Mouse (Mus musculus): ENCODE measurements at regions not wholly inside any gene's neighbourhood (a gene's known extent, or its start where the extent isn't known, plus 50 kb on each side); places are given as distances from the start of the nearest gene placed in this dataset.

GRCm38 (mm10) chr12:12518490-12519070 lies 256.6 kb downstream of the Fam49a start:
- no peak overlapping the region for H3K27ac ChIP-seq (ENCODE audit: control insufficient read depth, insufficient read depth, low read depth, low read length)
- no peaks in the 10 kb centered on the region for H3K4me1 ChIP-seq (ENCODE audit: control insufficient read depth, insufficient read depth, low read length)
- no peaks in the 10 kb centered on the region for H3K36me3 ChIP-seq (ENCODE audit: control insufficient read depth, insufficient read depth, low read length)
- TF ChIP-seq POLR2A (IDR thresholded peaks at IDR 0.05; ENCODE audit: control insufficient read depth, low read depth, low read length): no peak
- TF ChIP-seq CTCF (IDR thresholded peaks at IDR 0.05; ENCODE audit: control insufficient read depth, insufficient read depth, insufficient replicate concordance, low read depth, low read length): no peak
- no peak overlapping the region for H3K4me3 ChIP-seq (ENCODE audit: control insufficient read depth, low read depth, low read length)
- no peaks in the 10 kb centered on the region for H3K27me3 ChIP-seq (ENCODE audit: control insufficient read depth, insufficient read depth, low read length)

GRCm38 (mm10) chr12:12517020-12517419 lies 255.1 kb downstream of the Fam49a start:
- no peak for TF ChIP-seq POLR2A (IDR thresholded peaks at IDR 0.05; ENCODE audit: control insufficient read depth, low read depth, low read length)
- no peak for TF ChIP-seq CTCF (IDR thresholded peaks at IDR 0.05; ENCODE audit: control insufficient read depth, insufficient read depth, insufficient replicate concordance, low read depth, low read length)

DNA sequence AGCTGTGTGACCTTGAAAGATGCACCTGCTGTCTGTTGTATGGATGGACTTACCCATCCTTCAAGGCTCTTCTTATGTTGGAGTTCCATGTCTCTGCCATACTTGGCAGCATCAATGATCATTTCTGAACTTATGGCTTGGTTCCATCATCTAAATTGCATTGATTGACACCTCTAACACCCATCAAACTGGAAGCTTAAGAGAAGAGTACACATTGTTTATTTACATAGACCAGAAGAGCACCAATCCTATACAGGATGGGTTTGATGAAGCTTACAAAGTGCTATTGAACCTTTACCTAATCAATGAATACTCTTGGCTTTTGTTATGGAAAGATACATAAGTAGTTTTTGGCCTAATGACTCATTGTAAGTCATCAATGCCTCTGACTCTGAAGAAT lies 248.8 kb downstream of the Fam49a start:
- TF ChIP-seq CTCF (IDR thresholded peaks at IDR 0.05; ENCODE audit: control insufficient read depth, insufficient read depth, insufficient replicate concordance, low read depth, low read length): no peak
- TF ChIP-seq POLR2A (IDR thresholded peaks at IDR 0.05; ENCODE audit: control insufficient read depth, low read depth, low read length): no peak
- H3K36me3 ChIP-seq (ENCODE audit: control insufficient read depth, insufficient read depth, low read length): no peaks in the 10 kb centered on the region
- no peak overlapping the region for H3K4me3 ChIP-seq (ENCODE audit: control insufficient read depth, low read depth, low read length)
- H3K27me3 ChIP-seq (ENCODE audit: control insufficient read depth, insufficient read depth, low read length): no peaks in the 10 kb centered on the region
- no peak overlapping the region for H3K27ac ChIP-seq (ENCODE audit: control insufficient read depth, insufficient read depth, low read depth, low read length)
- H3K4me1 ChIP-seq (ENCODE audit: control insufficient read depth, insufficient read depth, low read length): no peaks in the 10 kb centered on the region

More at GRCm38 (mm10) chr12:12517020-12517419, 255.1 kb downstream of the Fam49a start:
- H3K36me3 ChIP-seq (ENCODE audit: control insufficient read depth, insufficient read depth, low read length): no peaks in the 10 kb centered on the region
- no peak overlapping the region for H3K4me3 ChIP-seq (ENCODE audit: control insufficient read depth, low read depth, low read length)
- no peaks in the 10 kb centered on the region for H3K4me1 ChIP-seq (ENCODE audit: control insufficient read depth, insufficient read depth, low read length)
- no peak overlapping the region for H3K27ac ChIP-seq (ENCODE audit: control insufficient read depth, insufficient read depth, low read depth, low read length)
- H3K27me3 ChIP-seq (ENCODE audit: control insufficient read depth, insufficient read depth, low read length): no peaks in the 10 kb centered on the region

DNA sequence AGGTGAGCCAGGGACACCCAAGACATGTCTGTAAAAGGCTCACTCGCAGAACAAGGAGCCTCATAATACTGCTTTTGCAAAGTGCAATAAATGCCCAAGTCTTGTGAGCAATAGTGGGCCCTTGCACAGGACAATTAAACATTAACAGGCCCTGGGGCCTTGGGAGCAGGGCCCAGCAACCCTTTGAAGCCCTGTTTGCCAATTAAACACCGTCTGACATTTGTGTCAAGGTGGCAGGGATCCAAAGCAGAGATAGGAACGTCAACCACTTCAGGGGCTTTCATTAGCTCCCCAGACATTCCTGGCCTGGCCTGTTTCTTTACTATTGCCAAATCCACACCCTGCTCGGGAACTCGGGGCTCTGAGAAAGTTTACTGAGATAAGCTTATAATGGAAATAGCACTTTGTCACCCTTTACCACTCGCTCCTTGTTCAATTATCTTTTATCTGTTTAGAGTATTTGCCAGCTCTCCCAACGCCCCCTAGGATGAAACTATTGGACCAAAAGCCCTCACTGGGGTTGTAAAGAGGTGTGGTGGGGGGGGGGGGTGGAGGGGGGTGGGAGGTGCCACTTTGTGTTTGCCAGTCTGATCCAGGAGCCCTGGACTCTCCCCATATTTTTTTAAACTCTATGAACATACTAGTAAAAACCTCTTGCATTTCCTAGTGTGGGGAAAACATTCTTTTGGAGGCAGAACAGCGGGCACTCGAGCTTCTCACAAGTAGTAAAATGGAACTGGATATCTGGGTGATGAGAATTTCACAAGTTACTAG lies 247.4 kb downstream of the Fam49a start:
- Histone ChIP-seq H3K36me3 (ENCODE audit: control insufficient read depth, insufficient read depth, low read length) (no peaks in the 10 kb centered on the region), H3K4me1 (ENCODE audit: control insufficient read depth, insufficient read depth, low read length) (no peaks in the 10 kb centered on the region), H3K27ac (ENCODE audit: control insufficient read depth, insufficient read depth, low read depth, low read length) (no peak overlapping the region), H3K27me3 (ENCODE audit: control insufficient read depth, insufficient read depth, low read length) (no peaks in the 10 kb centered on the region), H3K4me3 (ENCODE audit: control insufficient read depth, low read depth, low read length) (no peak overlapping the region)
- TF ChIP-seq POLR2A (IDR thresholded peaks at IDR 0.05; ENCODE audit: control insufficient read depth, low read depth, low read length): no peak
- TF ChIP-seq CTCF (IDR thresholded peaks at IDR 0.05; ENCODE audit: control insufficient read depth, insufficient read depth, insufficient replicate concordance, low read depth, low read length): no peak

GRCm38 (mm10) chr12:12508487-12509125 lies 246.7 kb downstream of the Fam49a start:
- H3K27ac ChIP-seq (ENCODE audit: control insufficient read depth, insufficient read depth, low read depth, low read length): no peak overlapping the region
- TF ChIP-seq CTCF (IDR thresholded peaks at IDR 0.05; ENCODE audit: control insufficient read depth, insufficient read depth, insufficient replicate concordance, low read depth, low read length) (no peak), POLR2A (IDR thresholded peaks at IDR 0.05; ENCODE audit: control insufficient read depth, low read depth, low read length) (no peak)
- H3K4me1 ChIP-seq (ENCODE audit: control insufficient read depth, insufficient read depth, low read length): no peaks in the 10 kb centered on the region
- no peak overlapping the region for H3K4me3 ChIP-seq (ENCODE audit: control insufficient read depth, low read depth, low read length)
- no peaks in the 10 kb centered on the region for H3K36me3 ChIP-seq (ENCODE audit: control insufficient read depth, insufficient read depth, low read length)
- H3K27me3 ChIP-seq (ENCODE audit: control insufficient read depth, insufficient read depth, low read length): no peaks in the 10 kb centered on the region

DNA sequence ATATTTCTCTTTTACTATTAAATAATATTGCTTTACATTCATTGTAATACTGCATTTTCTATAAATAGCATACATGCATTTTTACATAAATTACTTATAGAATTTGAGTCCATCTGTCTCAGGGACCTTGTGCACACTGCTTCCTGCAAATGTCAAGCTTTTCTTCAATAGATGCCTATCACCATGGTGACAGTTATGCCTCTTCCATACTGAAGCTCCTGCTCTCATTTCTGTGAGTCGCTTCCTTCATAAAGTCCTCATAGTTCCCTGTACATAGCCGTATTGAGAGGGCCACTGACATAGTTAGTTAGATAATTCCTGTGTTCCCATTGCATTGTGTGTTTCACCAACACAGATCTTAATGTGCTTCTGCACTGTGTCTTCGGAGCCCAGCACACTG lies 244.7 kb downstream of the Fam49a start:
- no peak for TF ChIP-seq POLR2A (IDR thresholded peaks at IDR 0.05; ENCODE audit: control insufficient read depth, low read depth, low read length)
- H3K27ac ChIP-seq (ENCODE audit: control insufficient read depth, insufficient read depth, low read depth, low read length): no peak overlapping the region
- H3K27me3 ChIP-seq (ENCODE audit: control insufficient read depth, insufficient read depth, low read length): no peaks in the 10 kb centered on the region
- H3K4me3 ChIP-seq (ENCODE audit: control insufficient read depth, low read depth, low read length): no peak overlapping the region
- H3K36me3 ChIP-seq (ENCODE audit: control insufficient read depth, insufficient read depth, low read length): no peaks in the 10 kb centered on the region
- no peaks in the 10 kb centered on the region for H3K4me1 ChIP-seq (ENCODE audit: control insufficient read depth, insufficient read depth, low read length)

- TF ChIP-seq CTCF (IDR thresholded peaks at IDR 0.05; ENCODE audit: control insufficient read depth, insufficient read depth, insufficient replicate concordance, low read depth, low read length): no peak
- TF ChIP-seq POLR2A (IDR thresholded peaks at IDR 0.05; ENCODE audit: control insufficient read depth, low read depth, low read length): no peak
- no peaks in the 10 kb centered on the region for H3K36me3 ChIP-seq (ENCODE audit: control insufficient read depth, insufficient read depth, low read length)
Observed at GRCm38 (mm10) chr12:12505590-12505989, 243.7 kb downstream of the Fam49a start.

More at GRCm38 (mm10) chr12:12505590-12505989, 243.7 kb downstream of the Fam49a start:
- no peak overlapping the region for H3K4me3 ChIP-seq (ENCODE audit: control insufficient read depth, low read depth, low read length)
- no peak overlapping the region for H3K27ac ChIP-seq (ENCODE audit: control insufficient read depth, insufficient read depth, low read depth, low read length)
- H3K4me1 ChIP-seq (ENCODE audit: control insufficient read depth, insufficient read depth, low read length): no peaks in the 10 kb centered on the region
- no peaks in the 10 kb centered on the region for H3K27me3 ChIP-seq (ENCODE audit: control insufficient read depth, insufficient read depth, low read length)
